Mouse (Mus musculus) lung, adult 2 months (tissue): ENCODE data around the gene Prnd.

Experiments used
- CTCF ChIP-seq: fragments of 200-500 bp; IDR thresholded peaks from 2 replicates; pipeline ENCODE4 v1.5.1; 2011; ENCODE audit warnings: mild to moderate bottlenecking, low read length, control low read depth; ENCODE audit not compliant: insufficient read depth
- POLR2A ChIP-seq: fragments of 200-500 bp; IDR thresholded peaks from 2 replicates; pipeline ENCODE4 v1.6.1; 2011; ENCODE audit warnings: low read depth, mild to moderate bottlenecking, control low read depth, low read length, borderline replicate concordance; ENCODE audit errors: extremely low read depth

GRCm38 (mm10) chr2:132001696-132002334 is 51.2 kb downstream of the Prnd start:
- no peak for TF ChIP-seq POLR2A
- TF ChIP-seq CTCF = no peak
